Mouse (Mus musculus) 3T3-L1 (cell line): ENCODE measurements around the gene Traf3ip3.

ENCODE experiments used
- DNase-seq: peaks from one replicate; pipeline ENCODE4 v3.0.0-alpha.2; 2015; ENCODE audit warnings: low read depth, low spot score

The Traf3ip3 gene

GRCm38 (mm10) chr1:193129321-193129720 is 72.2 kb downstream of the Traf3ip3 start:
- no peak for DNase-seq

- DNase-seq = no peak
These were observed 73.4 kb downstream of the Traf3ip3 start for GRCm38 (mm10) chr1:193128055-193128454.

GRCm38 (mm10) chr1:193125835-193126234 is 75.7 kb downstream of the Traf3ip3 start:
- DNase-seq = peak; percentile 81
